Mouse (Mus musculus) gastrocnemius, postnatal 36 days (tissue): ENCODE measurements around the gene Igdcc3. TPM values are rescaled to one million over a fixed set of nuclear protein-coding genes. Genes with fewer than 3 reads are reported as not detected.
"Not testable (repeated sequence)": the region's sequence is repeated elsewhere in the genome, so short reads cannot be mapped to it uniquely, and the experiment has no call there.

ENCODE experiments used
- DNase-seq, 2 experiments: peaks; one replicate each; pipeline ENCODE4 v3.0.0; 2022
- intact Hi-C: fragments of 180-260 bp; cut with DNase I; formaldehyde crosslinking; loops from one replicate; pipeline ENCODE4 v1.15.1; 2025
- total RNA-seq, 2 experiments: library from RNA; stranded (reverse); gene quantifications; 2 replicates each; pipeline ENCODE4 v1.2.3; 2021

The Igdcc3 gene
- total RNA-seq, 2 experiments from 2014 or later: 0.10 to 0.26 TPM

GRCm38 (mm10) chr9:65200606-65201005 lies 59.6 kb downstream of the Igdcc3 start:
- peak in 1 of 2 experiments; percentile 62 for DNase-seq
- intact Hi-C loops: no loop called here

- no peak for DNase-seq
- intact Hi-C loops: no loop called here
Observed at GRCm38 (mm10) chr9:65201021-65201380, 60.0 kb downstream of the Igdcc3 start.

- intact Hi-C loops: no loop called here
- peak; percentile 58 to 79 for DNase-seq
Observed at GRCm38 (mm10) chr9:65201381-65202164, 60.6 kb downstream of the Igdcc3 start.

- intact Hi-C loops: no loop called here
Observed at GRCm38 (mm10) chr9:65202165-65202754, 61.3 kb downstream of the Igdcc3 start.

GRCm38 (mm10) chr9:65205049-65205815 lies 64.2 kb downstream of the Igdcc3 start:
- DNase-seq: no peak
- intact Hi-C loops: no loop called here

More at GRCm38 (mm10) chr9:65202165-65202754, 61.3 kb downstream of the Igdcc3 start:
- no peak for DNase-seq

GRCm38 (mm10) chr9:65207041-65207815 lies 66.2 kb downstream of the Igdcc3 start:
- DNase-seq, intact Hi-C loops: not testable (repeated sequence)

- intact Hi-C loops: no loop called here
- DNase-seq: no peak
Observed at GRCm38 (mm10) chr9:65208293-65209179, 67.5 kb downstream of the Igdcc3 start.

GRCm38 (mm10) chr9:65211598-65211997 lies 70.6 kb downstream of the Igdcc3 start:
- no peak for DNase-seq
- intact Hi-C loops: no loop called here

- DNase-seq: no peak
- intact Hi-C loops: no loop called here
Observed at GRCm38 (mm10) chr9:65214425-65214777, 73.4 kb downstream of the Igdcc3 start.

- DNase-seq: peak; percentile 88 to 93
- intact Hi-C loops: no loop called here
Observed at GRCm38 (mm10) chr9:65214778-65215493, 73.9 kb downstream of the Igdcc3 start.

- DNase-seq: no peak
- intact Hi-C loops: no loop called here
Observed at GRCm38 (mm10) chr9:65215494-65216126, 74.6 kb downstream of the Igdcc3 start.

GRCm38 (mm10) chr9:65216972-65217371 lies 76.0 kb downstream of the Igdcc3 start:
- intact Hi-C loops: no loop called here
- no peak for DNase-seq

- intact Hi-C loops: no loop called here
- DNase-seq: peak in 1 of 2 experiments; percentile 31
Observed at GRCm38 (mm10) chr9:65217661-65218060, 76.7 kb downstream of the Igdcc3 start.

GRCm38 (mm10) chr9:65218916-65219315 lies 77.9 kb downstream of the Igdcc3 start:
- DNase-seq: no peak
- intact Hi-C loops: no loop called here

- DNase-seq, intact Hi-C loops: not testable (repeated sequence)
Observed at GRCm38 (mm10) chr9:65220398-65220797, 79.4 kb downstream of the Igdcc3 start.

GRCm38 (mm10) chr9:65223927-65224326 lies 82.9 kb downstream of the Igdcc3 start:
- intact Hi-C loops: no loop called here
- DNase-seq: no peak

GRCm38 (mm10) chr9:65225795-65226194 lies 84.8 kb downstream of the Igdcc3 start:
- intact Hi-C loops: loop anchor here (1.0 kb wide), 1 partner anchor 57 kb away; no protein-coding TSS in a partner anchor
- DNase-seq: no peak

- no peak for DNase-seq
- intact Hi-C loops: loop anchor here (10.0 kb wide), 1 partner anchor 205 kb away; the partner anchor contains the start of gene Mtfmt
Observed at GRCm38 (mm10) chr9:65230250-65230649, 89.3 kb downstream of the Igdcc3 start.
